Mouse (Mus musculus): ENCODE measurements around the gene Mcfd2. TPM values are rescaled to one million over a fixed set of nuclear protein-coding genes. Genes with fewer than 3 reads are reported as not detected.
"Not testable (repeated sequence)": the region's sequence is repeated elsewhere in the genome, so short reads cannot be mapped to it uniquely, and the experiment has no call there.

Gene Mcfd2
- total RNA-seq (2021), result 10 to 100 TPM; 44.0 to 51.0 TPM

- intact Hi-C loops (cut with DNase I), result loop anchor here (2.0 to 10.0 kb wide), 2 partner anchors 15 to 1121 kb away; partner anchors contain the start of gene Srbd1
- peak; percentile 93 to 94 for DNase-seq
These were observed at the start of gene Mcfd2 for GRCm38 (mm10) chr17:87265792-87266186. Gene Mcfd2, minus strand, starts transcription at chr17:87265935.

- intact Hi-C loops (cut with DNase I), result loop anchor here (1.0 to 5.0 kb wide), 4 partner anchors 131 to 352 kb away; partner anchors contain the start of gene Calm2
- peak; percentile 94 to 95 for DNase-seq
These were observed 49.3 kb upstream of the Mcfd2 start for GRCm38 (mm10) chr17:87315021-87315531.

GRCm38 (mm10) chr17:87314530-87314946, 48.8 kb upstream of the Mcfd2 start:
- peak in 1 of 2 experiments; percentile 45 for DNase-seq
- intact Hi-C loops (cut with DNase I), result no loop called here

- intact Hi-C loops (cut with DNase I), result no loop called here
- no peak for DNase-seq
These were observed 48.4 kb upstream of the Mcfd2 start for GRCm38 (mm10) chr17:87314121-87314520.

- DNase-seq, result no peak
- intact Hi-C loops (cut with DNase I), result no loop called here
These were observed 47.5 kb upstream of the Mcfd2 start for GRCm38 (mm10) chr17:87312924-87313870.

GRCm38 (mm10) chr17:87312351-87312750, 46.6 kb upstream of the Mcfd2 start:
- intact Hi-C loops (cut with DNase I), result no loop called here
- DNase-seq, result no peak

GRCm38 (mm10) chr17:87310497-87310896, 44.8 kb upstream of the Mcfd2 start:
- DNase-seq, result no peak
- intact Hi-C loops (cut with DNase I), result no loop called here

- no peak for DNase-seq
- intact Hi-C loops (cut with DNase I), result no loop called here
These were observed 43.5 kb upstream of the Mcfd2 start for GRCm38 (mm10) chr17:87309073-87309788.

- intact Hi-C loops (cut with DNase I), result no loop called here
- no peak for DNase-seq
These were observed 41.0 kb upstream of the Mcfd2 start for GRCm38 (mm10) chr17:87306746-87307145.

- DNase-seq, result no peak
These were observed 39.3 kb upstream of the Mcfd2 start for GRCm38 (mm10) chr17:87305065-87305464.

GRCm38 (mm10) chr17:87304151-87304894, 38.6 kb upstream of the Mcfd2 start:
- DNase-seq, result no peak
- intact Hi-C loops (cut with DNase I), result no loop called here

More at GRCm38 (mm10) chr17:87305065-87305464, 39.3 kb upstream of the Mcfd2 start:
- intact Hi-C loops (cut with DNase I), result no loop called here

GRCm38 (mm10) chr17:87302014-87302794, 36.5 kb upstream of the Mcfd2 start:
- intact Hi-C loops (cut with DNase I), result no loop called here
- DNase-seq, result peak; percentile 32 to 45

GRCm38 (mm10) chr17:87301607-87302006, 35.9 kb upstream of the Mcfd2 start:
- intact Hi-C loops (cut with DNase I); DNase-seq: not testable (repeated sequence)

- no peak for DNase-seq
- intact Hi-C loops (cut with DNase I), result no loop called here
These were observed 34.6 kb upstream of the Mcfd2 start for GRCm38 (mm10) chr17:87300340-87300739.

GRCm38 (mm10) chr17:87298944-87299343, 33.2 kb upstream of the Mcfd2 start:
- intact Hi-C loops (cut with DNase I), result no loop called here
- no peak for DNase-seq

GRCm38 (mm10) chr17:87296701-87297100, 31.0 kb upstream of the Mcfd2 start:
- intact Hi-C loops (cut with DNase I); DNase-seq: not testable (repeated sequence)

- no peak for DNase-seq
- intact Hi-C loops (cut with DNase I), result no loop called here
These were observed 30.0 kb upstream of the Mcfd2 start for GRCm38 (mm10) chr17:87295738-87296137.

- DNase-seq, result no peak
- intact Hi-C loops (cut with DNase I), result no loop called here
These were observed 27.4 kb upstream of the Mcfd2 start for GRCm38 (mm10) chr17:87293125-87293524.

GRCm38 (mm10) chr17:87291782-87292181, 26.0 kb upstream of the Mcfd2 start:
- intact Hi-C loops (cut with DNase I), result no loop called here
- DNase-seq, result no peak

GRCm38 (mm10) chr17:87291037-87291436, 25.3 kb upstream of the Mcfd2 start:
- DNase-seq, result no peak
- intact Hi-C loops (cut with DNase I), result no loop called here
